Mouse (Mus musculus): ENCODE data around the gene Ly75. TPM values are rescaled to one million over a fixed set of nuclear protein-coding genes. Genes with fewer than 3 reads are reported as not detected.

The Ly75 gene
- 1.6 and 1.8 TPM in 2 replicates for polyA plus RNA-seq (2014; fragmentation: Nextera tagmentation; extraction: Ambion mirVana)

DNA sequence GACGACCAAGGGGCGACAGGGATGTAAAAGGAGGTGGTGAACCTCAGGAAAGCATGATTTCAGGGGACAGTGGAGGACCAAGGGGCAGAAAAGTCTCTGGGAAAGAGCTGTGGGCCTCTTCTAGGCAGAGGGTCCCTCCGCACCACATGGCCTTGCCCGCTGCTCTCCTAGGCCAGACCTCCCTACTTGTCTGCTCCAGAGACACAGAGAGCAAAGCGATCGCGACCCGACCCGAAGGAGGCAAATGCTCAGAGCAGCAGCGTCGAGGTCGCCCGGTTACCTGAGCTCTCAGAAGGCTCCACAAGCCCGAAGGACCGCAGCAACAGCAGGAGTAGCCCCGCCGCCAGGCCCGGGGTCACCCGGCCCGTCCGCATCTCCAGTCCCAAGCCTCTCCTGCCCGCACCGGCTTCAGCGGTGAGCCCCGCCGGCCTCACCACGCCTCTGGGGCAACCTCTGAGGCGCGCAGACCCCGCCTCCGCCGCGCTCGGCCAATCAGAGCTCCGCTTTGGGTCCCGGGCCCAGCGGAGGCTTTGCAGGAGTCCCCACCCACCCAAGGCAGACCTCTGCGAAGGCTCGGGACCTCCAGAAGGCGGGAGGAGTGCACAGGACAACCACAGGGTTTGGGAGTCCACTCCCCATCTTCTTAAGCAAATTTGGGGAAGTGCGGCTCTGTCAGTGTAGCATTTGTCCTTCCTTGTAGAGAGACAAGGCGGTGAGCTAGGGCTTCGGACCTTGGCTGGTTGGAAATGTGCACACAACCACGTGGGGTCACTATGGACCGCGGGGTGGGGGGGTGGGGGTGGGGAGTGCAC, at the start of gene Ly75:
Gene Ly75, minus strand, starts transcription at position 446 of the 812 bp plus-strand sequence.
- H3K9me3 ChIP-seq (ENCODE audit: control insufficient read depth, low read length) = no peaks in the 10 kb centered on the region
- peaks cover 3 to 8% of the 10 kb centered on the region in 2 experiments; a peak in 3 of 4 replicates for H3K4me1 ChIP-seq (ENCODE audit: control insufficient read depth in 2 of 2, insufficient read depth in 2 of 2, low read length in 2 of 2)
- H3K4me3 ChIP-seq (ENCODE audit: control insufficient read depth in 1 of 2, insufficient read depth in 1 of 2, low read depth in 1 of 2, low read length in 2 of 2) = peak within 1 kb of the TSS; percentile 54 to 58
- WGBS = 1% methylated on average over 46 of the region's 46 CpGs
- H3K27ac ChIP-seq (replicated peaks in 1 of 2; ENCODE audit: control insufficient read depth in 1 of 2, insufficient read depth in 1 of 2, low read depth in 2 of 2, low read length in 2 of 2) = no peak within 1 kb of the TSS
- no peaks in the 10 kb centered on the region for H3K36me3 ChIP-seq (ENCODE audit: control insufficient read depth, insufficient read depth, low read length)
- no peaks in the 10 kb centered on the region; the same call in 1 of the 2 replicates for H3K27me3 ChIP-seq (ENCODE audit: control insufficient read depth, insufficient read depth, low read length)
- H3K9ac ChIP-seq (ENCODE audit: low read length) = peak within 1 kb of the TSS; percentile 73
- H3K4me2 ChIP-seq (ENCODE audit: low read length) = peak within 1 kb of the TSS; percentile 93
- ATAC-seq (ENCODE audit: insufficient number of reproducible peaks, insufficient read depth, low FRiP score, low read depth) = peak; percentile 96

GRCm38 (mm10) chr2:60430315-60431021, 47.4 kb upstream of the Ly75 start:
- no peak overlapping the region for H3K27ac ChIP-seq (replicated peaks in 1 of 2; ENCODE audit: control insufficient read depth in 1 of 2, insufficient read depth in 1 of 2, low read depth in 2 of 2, low read length in 2 of 2)
- no peak overlapping the region for H3K4me3 ChIP-seq (ENCODE audit: control insufficient read depth in 1 of 2, insufficient read depth in 1 of 2, low read depth in 1 of 2, low read length in 2 of 2)
- H3K9ac ChIP-seq (ENCODE audit: low read length) = no peak overlapping the region
- H3K36me3 ChIP-seq (ENCODE audit: control insufficient read depth, insufficient read depth, low read length) = no peaks in the 10 kb centered on the region
- H3K4me1 ChIP-seq (ENCODE audit: control insufficient read depth in 2 of 2, insufficient read depth in 2 of 2, low read length in 2 of 2) = no peaks in the 10 kb centered on the region
- H3K9me3 ChIP-seq (ENCODE audit: control insufficient read depth, low read length) = no peaks in the 10 kb centered on the region
- 75% methylated on average over 8 of the region's 8 CpGs for WGBS
- ATAC-seq (ENCODE audit: insufficient number of reproducible peaks, insufficient read depth, low FRiP score, low read depth) = no peak
- no peak overlapping the region for H3K4me2 ChIP-seq (ENCODE audit: low read length)
- no peaks in the 10 kb centered on the region for H3K27me3 ChIP-seq (ENCODE audit: control insufficient read depth, insufficient read depth, low read length)

DNA sequence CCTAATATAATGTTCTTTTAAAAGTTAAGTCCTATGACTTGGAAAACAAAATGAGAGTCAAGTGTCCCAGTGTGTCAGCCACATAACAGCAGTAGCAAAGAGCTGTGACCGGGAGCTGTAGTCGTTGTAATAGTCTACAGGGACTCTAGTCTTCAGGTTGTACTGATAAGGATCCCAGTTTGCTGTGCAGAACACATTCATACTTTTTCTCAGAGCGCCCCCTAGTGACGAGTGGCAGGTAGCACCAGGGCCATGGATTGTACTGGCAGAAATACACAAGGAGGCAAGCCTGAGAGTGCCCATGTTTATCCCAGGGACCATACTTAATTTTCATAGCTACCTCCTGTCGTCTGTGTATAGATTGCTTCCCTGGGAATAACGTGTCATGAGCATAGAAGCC, 35.0 kb upstream of the Ly75 start:
- H3K4me3 ChIP-seq (ENCODE audit: control insufficient read depth in 1 of 2, insufficient read depth in 1 of 2, low read depth in 1 of 2, low read length in 2 of 2) = no peak overlapping the region
- no peak overlapping the region for H3K4me2 ChIP-seq (ENCODE audit: low read length)
- peak; percentile 47; the same call in 1 of the 2 replicates for ATAC-seq (ENCODE audit: insufficient number of reproducible peaks, insufficient read depth, low FRiP score, low read depth)
- no peaks in the 10 kb centered on the region for H3K9me3 ChIP-seq (ENCODE audit: control insufficient read depth, low read length)
- no peak overlapping the region for H3K9ac ChIP-seq (ENCODE audit: low read length)
- no peaks in the 10 kb centered on the region for H3K4me1 ChIP-seq (ENCODE audit: control insufficient read depth in 2 of 2, insufficient read depth in 2 of 2, low read length in 2 of 2)
- no peaks in the 10 kb centered on the region for H3K27me3 ChIP-seq (ENCODE audit: control insufficient read depth, insufficient read depth, low read length)
- WGBS = 3% methylated on average over 6 of the region's 6 CpGs
- H3K27ac ChIP-seq (replicated peaks in 1 of 2; ENCODE audit: control insufficient read depth in 1 of 2, insufficient read depth in 1 of 2, low read depth in 2 of 2, low read length in 2 of 2) = no peak overlapping the region
- no peaks in the 10 kb centered on the region for H3K36me3 ChIP-seq (ENCODE audit: control insufficient read depth, insufficient read depth, low read length)

DNA sequence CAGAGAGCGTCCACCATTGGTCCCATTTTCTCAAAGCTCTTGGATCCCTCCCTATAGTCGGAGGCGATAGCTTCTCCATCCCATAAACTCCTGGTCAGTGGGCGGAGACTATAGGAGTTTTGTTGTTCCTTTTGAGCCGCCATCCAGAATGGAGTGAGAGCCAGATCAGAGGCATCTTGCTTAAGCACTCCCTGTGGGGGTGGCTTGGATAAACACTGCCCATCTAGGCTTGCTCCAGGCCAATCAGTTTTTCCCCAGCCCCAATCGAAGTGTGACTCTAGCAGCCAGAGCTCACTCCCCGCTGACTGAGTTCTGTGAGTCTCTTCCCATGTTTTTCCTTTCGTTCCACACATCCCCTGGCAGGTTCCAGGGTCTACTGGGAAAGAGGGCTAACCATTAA, 31.2 kb upstream of the Ly75 start:
- no peak overlapping the region for H3K4me2 ChIP-seq (ENCODE audit: low read length)
- H3K27me3 ChIP-seq (ENCODE audit: control insufficient read depth, insufficient read depth, low read length) = no peaks in the 10 kb centered on the region
- H3K4me3 ChIP-seq (ENCODE audit: control insufficient read depth in 1 of 2, insufficient read depth in 1 of 2, low read depth in 1 of 2, low read length in 2 of 2) = no peak overlapping the region
- H3K36me3 ChIP-seq (ENCODE audit: control insufficient read depth, insufficient read depth, low read length) = no peaks in the 10 kb centered on the region
- WGBS = 49% methylated on average over 8 of the region's 8 CpGs
- H3K9me3 ChIP-seq (ENCODE audit: control insufficient read depth, low read length) = no peaks in the 10 kb centered on the region
- H3K9ac ChIP-seq (ENCODE audit: low read length) = no peak overlapping the region
- no peak for ATAC-seq (ENCODE audit: insufficient number of reproducible peaks, insufficient read depth, low FRiP score, low read depth)
- no peak overlapping the region for H3K27ac ChIP-seq (replicated peaks in 1 of 2; ENCODE audit: control insufficient read depth in 1 of 2, insufficient read depth in 1 of 2, low read depth in 2 of 2, low read length in 2 of 2)
- no peaks in the 10 kb centered on the region for H3K4me1 ChIP-seq (ENCODE audit: control insufficient read depth in 2 of 2, insufficient read depth in 2 of 2, low read length in 2 of 2)

DNA sequence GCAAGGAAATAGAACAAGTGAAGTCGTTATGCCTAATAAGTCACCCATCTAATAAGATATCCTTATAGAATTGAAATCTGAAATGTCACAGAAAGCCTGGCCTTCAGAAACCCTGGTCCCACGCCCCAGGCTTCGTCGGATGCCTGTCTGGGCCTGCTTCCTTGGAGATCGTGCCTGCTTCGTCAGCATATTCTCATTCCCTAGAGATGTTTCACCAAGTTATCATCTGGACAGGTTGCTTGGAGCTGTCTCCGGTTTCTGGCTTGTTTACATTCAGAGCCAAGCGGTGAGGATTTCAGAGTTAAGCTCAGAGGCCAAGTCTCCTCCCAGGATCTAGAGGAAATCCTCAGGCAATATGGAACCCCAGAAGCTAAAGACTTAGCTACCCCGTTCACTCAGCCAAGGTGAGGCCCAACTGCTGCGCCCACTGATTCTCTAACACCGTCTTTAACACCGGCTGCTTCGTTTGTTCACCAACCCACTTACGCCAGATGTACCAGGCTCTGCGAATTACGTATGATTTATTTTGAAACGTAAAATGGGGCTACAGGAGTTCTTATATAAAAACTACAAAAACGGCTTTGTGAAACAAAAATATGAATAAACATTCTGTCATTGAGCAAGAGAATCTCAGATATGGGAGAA, 30.0 kb upstream of the Ly75 start:
- H3K36me3 ChIP-seq (ENCODE audit: control insufficient read depth, insufficient read depth, low read length) = no peaks in the 10 kb centered on the region
- no peaks in the 10 kb centered on the region for H3K9me3 ChIP-seq (ENCODE audit: control insufficient read depth, low read length)
- no peaks in the 10 kb centered on the region for H3K27me3 ChIP-seq (ENCODE audit: control insufficient read depth, insufficient read depth, low read length)
- H3K4me3 ChIP-seq (ENCODE audit: control insufficient read depth in 1 of 2, insufficient read depth in 1 of 2, low read depth in 1 of 2, low read length in 2 of 2) = no peak overlapping the region
- no peak for ATAC-seq (ENCODE audit: insufficient number of reproducible peaks, insufficient read depth, low FRiP score, low read depth)
- no peak overlapping the region for H3K27ac ChIP-seq (replicated peaks in 1 of 2; ENCODE audit: control insufficient read depth in 1 of 2, insufficient read depth in 1 of 2, low read depth in 2 of 2, low read length in 2 of 2)
- H3K4me2 ChIP-seq (ENCODE audit: low read length) = no peak overlapping the region
- no peak overlapping the region for H3K9ac ChIP-seq (ENCODE audit: low read length)
- WGBS = 78% methylated on average over 18 of the region's 18 CpGs
- H3K4me1 ChIP-seq (ENCODE audit: control insufficient read depth in 2 of 2, insufficient read depth in 2 of 2, low read length in 2 of 2) = no peaks in the 10 kb centered on the region

DNA sequence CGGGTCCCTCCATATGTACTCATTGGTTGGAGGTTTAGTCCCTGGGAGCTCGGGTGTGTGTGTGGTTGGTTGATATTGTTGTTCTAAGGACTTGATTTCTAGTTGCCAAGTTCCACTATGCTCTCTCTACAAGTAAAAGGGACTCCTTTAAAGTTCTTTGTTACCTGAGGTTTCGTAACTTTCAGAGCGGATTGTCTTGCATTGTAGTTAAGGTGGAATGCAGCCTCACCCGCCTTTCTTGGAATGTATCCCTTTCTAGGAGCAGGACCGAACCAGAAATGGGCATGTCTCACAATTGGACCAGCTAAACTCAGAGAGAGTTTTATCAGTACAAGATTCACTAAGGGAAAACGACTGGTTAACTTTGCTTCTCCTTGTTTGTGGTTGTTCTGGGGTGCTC, 28.1 kb upstream of the Ly75 start:
- Histone ChIP-seq H3K4me2 (ENCODE audit: low read length) (no peak overlapping the region), H3K27me3 (ENCODE audit: control insufficient read depth, insufficient read depth, low read length) (no peaks in the 10 kb centered on the region), H3K36me3 (ENCODE audit: control insufficient read depth, insufficient read depth, low read length) (no peaks in the 10 kb centered on the region), H3K9ac (ENCODE audit: low read length) (no peak overlapping the region), H3K4me3 (ENCODE audit: control insufficient read depth in 1 of 2, insufficient read depth in 1 of 2, low read depth in 1 of 2, low read length in 2 of 2) (no peak overlapping the region), H3K9me3 (ENCODE audit: control insufficient read depth, low read length) (no peaks in the 10 kb centered on the region), H3K27ac (replicated peaks in 1 of 2; ENCODE audit: control insufficient read depth in 1 of 2, insufficient read depth in 1 of 2, low read depth in 2 of 2, low read length in 2 of 2) (no peak overlapping the region), H3K4me1 (ENCODE audit: control insufficient read depth in 2 of 2, insufficient read depth in 2 of 2, low read length in 2 of 2) (no peaks in the 10 kb centered on the region)
- no peak for ATAC-seq (ENCODE audit: insufficient number of reproducible peaks, insufficient read depth, low FRiP score, low read depth)
- WGBS = 82% methylated on average over 7 of the region's 7 CpGs

DNA sequence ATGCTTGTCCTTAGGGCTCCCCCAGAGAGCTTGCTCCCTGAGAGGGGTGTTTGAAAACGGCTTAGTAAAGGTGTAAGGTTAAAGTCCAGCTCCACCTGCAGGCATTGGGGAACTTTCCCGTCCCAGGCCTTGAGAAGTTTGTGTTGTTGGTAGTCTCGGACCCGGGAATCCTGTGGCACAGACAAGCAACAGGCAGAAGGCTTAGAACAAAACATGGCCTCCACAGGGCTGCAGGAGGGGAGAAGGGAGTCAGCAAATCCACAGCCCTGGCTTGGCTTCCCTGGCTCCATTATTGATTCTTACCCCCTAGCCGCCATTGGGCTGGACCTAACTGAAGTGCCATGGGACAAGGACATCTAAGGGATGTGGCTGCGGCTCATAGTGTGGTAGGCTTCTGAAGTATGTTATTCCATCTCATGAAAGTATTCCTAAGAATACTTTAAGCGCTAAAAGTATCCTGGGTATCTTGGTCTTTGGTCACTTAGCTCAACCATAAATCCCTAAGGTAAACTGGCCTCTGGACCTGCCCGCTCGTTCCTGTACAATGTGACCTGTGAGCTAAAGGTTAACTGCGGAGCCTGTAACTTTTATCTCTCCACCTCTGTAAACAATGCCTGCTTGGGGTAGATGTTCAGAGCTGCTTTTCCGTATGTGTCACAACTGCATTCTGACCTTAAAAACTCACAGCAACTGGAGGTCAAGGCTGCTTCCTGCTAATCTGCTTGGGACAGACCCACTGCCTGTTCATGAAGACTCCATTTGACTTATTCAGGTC, 27.1 kb upstream of the Ly75 start:
- H3K4me1 ChIP-seq (ENCODE audit: control insufficient read depth in 2 of 2, insufficient read depth in 2 of 2, low read length in 2 of 2) = no peaks in the 10 kb centered on the region
- no peak for ATAC-seq (ENCODE audit: insufficient number of reproducible peaks, insufficient read depth, low FRiP score, low read depth)
- H3K9ac ChIP-seq (ENCODE audit: low read length) = no peak overlapping the region
- H3K4me2 ChIP-seq (ENCODE audit: low read length) = no peak overlapping the region
- no peaks in the 10 kb centered on the region for H3K27me3 ChIP-seq (ENCODE audit: control insufficient read depth, insufficient read depth, low read length)
- no peaks in the 10 kb centered on the region for H3K9me3 ChIP-seq (ENCODE audit: control insufficient read depth, low read length)
- 69% methylated on average over 11 of the region's 11 CpGs for WGBS
- no peak overlapping the region for H3K4me3 ChIP-seq (ENCODE audit: control insufficient read depth in 1 of 2, insufficient read depth in 1 of 2, low read depth in 1 of 2, low read length in 2 of 2)
- no peak overlapping the region for H3K27ac ChIP-seq (replicated peaks in 1 of 2; ENCODE audit: control insufficient read depth in 1 of 2, insufficient read depth in 1 of 2, low read depth in 2 of 2, low read length in 2 of 2)
- no peaks in the 10 kb centered on the region for H3K36me3 ChIP-seq (ENCODE audit: control insufficient read depth, insufficient read depth, low read length)
